Mouse (Mus musculus) hindbrain, embryonic 11.5 days (tissue): ENCODE measurements at regions not wholly inside any gene's neighbourhood (a gene's known extent, or its start where the extent isn't known, plus 50 kb on each side); places are given as distances from the start of the nearest gene placed in this dataset.
A peak's percentile ranks its signal among the peaks of the same experiment; 100 is the strongest.

Experiments used
- ATAC-seq: fragments of 200-750 bp; cut with Nextera tagmentation; 2 replicates; pipeline ENCODE4 v1.8.0; 2017; ENCODE audit warnings: mild to moderate bottlenecking, moderate TSS enrichment, moderate library complexity; ENCODE audit not compliant: low FRiP score
- DNase-seq: peaks from one replicate; pipeline ENCODE4 v3.0.0-alpha.2; 2015; ENCODE audit warnings: low spot score
- H3K27ac ChIP-seq: fragments of 300-500 bp; sonication (generic); 2 replicates; pipeline ENCODE4 v1.5.1; 2014; ENCODE audit warnings: mild to moderate bottlenecking, low read depth, low read length
- H3K27me3 ChIP-seq: fragments of 300-500 bp; sonication (generic); 2 replicates; pipeline ENCODE4 v1.6.1; 2014; ENCODE audit warnings: mild to moderate bottlenecking, low read length, moderate library complexity, mixed read lengths; ENCODE audit not compliant: control insufficient read depth, insufficient read depth
- H3K36me3 ChIP-seq: fragments of 300-500 bp; sonication (generic); 2 replicates; pipeline ENCODE4 v1.6.1; 2014; ENCODE audit warnings: mild to moderate bottlenecking, low read length, moderate library complexity, mixed read lengths; ENCODE audit not compliant: control insufficient read depth, insufficient read depth
- H3K4me1 ChIP-seq: fragments of 300-500 bp; sonication (generic); replicated peaks from 2 replicates; pipeline ENCODE4 v1.6.1; 2014; ENCODE audit warnings: low read length, mixed read lengths; ENCODE audit not compliant: control insufficient read depth, insufficient read depth
- H3K4me2 ChIP-seq: fragments of 300-500 bp; sonication (generic); replicated peaks from 2 replicates; pipeline ENCODE4 v1.6.1; 2014; ENCODE audit warnings: mild to moderate bottlenecking, low read depth, low read length
- H3K4me3 ChIP-seq: fragments of 300-500 bp; sonication (generic); 2 replicates; pipeline ENCODE4 v1.5.1; 2014; ENCODE audit warnings: low read depth, low read length
- H3K9ac ChIP-seq: fragments of 300-500 bp; sonication (generic); 2 replicates; pipeline ENCODE4 v1.6.1; 2014; ENCODE audit warnings: low read depth, low read length
- H3K9me3 ChIP-seq: fragments of 300-500 bp; sonication (generic); 2 replicates; pipeline ENCODE4 v1.6.1; 2016; ENCODE audit warnings: low read length; ENCODE audit not compliant: control insufficient read depth
- WGBS: fragments of 180-500 bp; shearing (Covaris S2); extraction: QIAGEN DNeasy Blood & Tissue Kit; methylation state at CpG from one replicate; pipeline ENCODE4 v1.1.7; 2014; 5-methylcytosine and 5-hydroxymethylcytosine counted together

DNA sequence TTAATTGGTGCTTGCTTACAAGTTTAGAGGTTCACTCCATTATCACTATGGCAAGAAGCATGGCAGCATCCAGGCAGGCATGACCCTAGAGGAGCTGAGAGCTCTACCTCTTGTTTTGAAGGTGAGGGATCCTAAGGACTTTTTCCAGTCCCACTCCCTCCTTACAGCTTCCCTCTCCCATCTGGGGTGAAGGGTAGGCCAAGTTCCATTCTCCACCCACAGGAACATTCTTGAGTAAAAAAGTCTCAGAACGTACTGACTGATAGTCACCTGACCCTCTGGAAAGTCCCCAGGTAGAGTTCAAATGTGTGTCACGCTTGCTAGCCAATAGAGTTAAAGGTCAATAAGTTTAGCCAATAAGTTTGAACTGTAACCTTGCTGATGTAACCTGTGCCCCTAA lies 355.9 kb upstream of the Castor2 start:
- Histone ChIP-seq H3K4me2 (no peak overlapping the region), H3K9ac (no peak overlapping the region), H3K4me1 (no peaks in the 10 kb centered on the region), H3K36me3 (no peaks in the 10 kb centered on the region), H3K27me3 (no peaks in the 10 kb centered on the region), H3K4me3 (no peak overlapping the region), H3K27ac (no peak overlapping the region), H3K9me3 (no peaks in the 10 kb centered on the region)
- 72% methylated on average over 2 of the region's 2 CpGs for WGBS
- ATAC-seq: no peak
- DNase-seq: no peak

DNA sequence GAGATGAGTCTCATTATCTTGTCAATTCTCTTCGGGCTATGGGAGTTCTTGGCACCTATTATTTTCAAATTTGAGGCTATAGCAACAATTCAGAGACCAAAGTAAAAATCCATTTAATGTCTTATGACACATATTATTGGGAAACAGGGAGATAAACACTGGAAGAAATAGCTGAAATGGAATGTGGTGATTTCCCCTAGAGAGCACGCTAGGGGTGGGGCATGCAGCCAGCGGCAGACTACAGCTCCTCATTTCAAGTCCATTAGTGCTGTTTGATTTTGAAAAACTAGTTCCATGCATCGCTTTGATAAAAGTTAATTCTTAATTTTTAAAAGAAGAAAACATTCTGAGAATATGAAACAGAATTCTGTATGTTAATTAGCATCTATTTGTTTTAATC lies 367.6 kb upstream of the Castor2 start:
- no peaks in the 10 kb centered on the region for H3K27me3 ChIP-seq
- no peaks in the 10 kb centered on the region for H3K4me1 ChIP-seq
- ATAC-seq (no peak), DNase-seq (no peak)
- WGBS: 89% methylated on average over 4 of the region's 4 CpGs
- H3K9me3 ChIP-seq: no peaks in the 10 kb centered on the region
- H3K4me2 ChIP-seq: no peak overlapping the region
- H3K4me3 ChIP-seq: no peak overlapping the region
- no peak overlapping the region for H3K27ac ChIP-seq
- no peak overlapping the region for H3K9ac ChIP-seq
- H3K36me3 ChIP-seq: no peaks in the 10 kb centered on the region

DNA sequence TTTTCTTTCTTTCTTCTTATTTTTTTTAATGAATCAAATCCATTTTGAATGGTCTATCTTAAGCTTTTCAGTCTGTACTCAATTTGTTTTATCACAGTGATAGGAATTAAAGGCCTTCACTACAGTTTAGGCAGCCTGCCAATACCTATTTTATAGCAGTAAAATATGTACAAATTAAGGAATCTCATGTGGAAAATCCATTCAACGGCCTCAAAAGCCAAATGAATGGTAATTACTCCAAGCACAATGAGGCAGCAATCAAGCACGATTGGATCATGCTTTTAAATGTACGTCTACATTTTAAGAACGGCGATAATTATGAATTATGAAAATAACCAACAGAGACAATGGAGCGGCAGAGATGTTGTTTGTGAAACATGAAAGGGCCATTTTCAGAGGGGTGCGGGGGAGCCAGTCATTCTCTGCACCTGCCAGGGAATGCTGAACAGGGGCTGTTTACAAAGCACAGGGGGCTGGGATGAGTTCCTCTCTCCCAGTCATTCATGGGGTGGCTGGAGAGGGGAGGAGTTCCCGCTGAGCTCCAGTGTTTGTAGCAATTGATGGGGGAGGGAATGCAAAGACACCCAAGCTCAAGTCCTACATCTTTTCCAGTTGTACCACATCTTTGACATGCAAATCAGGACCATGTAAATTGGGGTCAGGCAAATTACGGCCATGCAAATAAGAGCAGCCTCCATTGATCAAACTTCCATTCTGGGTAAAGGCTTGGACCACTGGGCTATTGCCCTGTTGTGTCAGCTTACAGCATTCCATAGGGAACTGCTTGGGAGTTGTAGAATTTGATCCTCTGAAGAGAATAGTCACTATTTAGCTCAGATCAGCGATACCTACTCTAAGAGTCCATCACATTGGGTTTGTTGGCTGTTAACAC lies 381.1 kb upstream of the Castor2 start:
- Histone ChIP-seq H3K9ac (no peak overlapping the region), H3K4me2 (no peak overlapping the region), H3K27ac (no peak overlapping the region), H3K4me1 (no peaks in the 10 kb centered on the region), H3K4me3 (no peak overlapping the region), H3K36me3 (no peaks in the 10 kb centered on the region), H3K9me3 (no peaks in the 10 kb centered on the region), H3K27me3 (no peaks in the 10 kb centered on the region)
- DNase-seq: peak; percentile 24
- 42% methylated on average over 10 of the region's 10 CpGs for WGBS
- peak; percentile 75 for ATAC-seq

DNA sequence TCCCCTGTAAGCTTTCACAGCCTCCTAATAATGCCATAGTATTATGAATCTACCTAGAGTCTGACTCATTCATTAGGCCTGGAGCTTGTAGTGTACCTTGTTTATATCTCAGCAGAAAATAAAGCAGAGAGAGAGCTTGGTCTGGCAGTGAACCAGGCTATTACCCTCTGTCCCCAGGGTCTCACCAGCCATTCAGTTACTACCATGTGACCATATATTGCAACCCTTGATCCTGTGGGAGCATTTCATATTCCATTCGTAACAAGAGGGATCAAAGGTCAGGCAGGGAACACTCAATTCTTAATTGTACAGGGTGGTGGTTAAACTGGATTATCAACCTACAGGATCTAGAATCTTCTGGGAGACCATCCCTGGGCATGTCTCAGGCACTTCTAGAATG lies 383.7 kb upstream of the Castor2 start:
- no peaks in the 10 kb centered on the region for H3K9me3 ChIP-seq
- WGBS: 82% methylated on average over 1 of the region's 1 CpGs
- no peaks in the 10 kb centered on the region for H3K36me3 ChIP-seq
- no peak overlapping the region for H3K27ac ChIP-seq
- no peaks in the 10 kb centered on the region for H3K4me1 ChIP-seq
- no peaks in the 10 kb centered on the region for H3K27me3 ChIP-seq
- no peak overlapping the region for H3K9ac ChIP-seq
- no peak overlapping the region for H3K4me2 ChIP-seq
- DNase-seq (no peak), ATAC-seq (no peak)
- H3K4me3 ChIP-seq: no peak overlapping the region

DNA sequence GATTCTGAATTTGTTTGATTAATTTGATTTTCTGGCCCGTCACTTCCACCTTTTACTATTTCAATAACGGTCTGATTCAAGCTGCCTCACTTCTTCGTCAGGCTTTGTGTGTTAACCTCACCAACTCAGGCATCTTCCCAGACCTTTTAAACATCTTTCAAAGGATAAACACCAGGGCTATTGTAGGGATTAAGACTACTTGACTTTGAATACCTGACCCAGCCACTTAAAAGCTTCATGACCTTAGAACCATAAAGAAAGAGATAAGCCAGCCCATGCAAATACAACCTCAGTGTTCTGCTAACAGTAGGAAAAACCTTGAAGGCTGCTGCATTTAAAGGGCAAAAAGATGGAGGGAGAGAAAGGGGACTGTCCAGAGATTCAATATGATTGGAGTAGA lies 386.9 kb upstream of the Castor2 start:
- H3K4me2 ChIP-seq: no peak overlapping the region
- no peaks in the 10 kb centered on the region for H3K36me3 ChIP-seq
- ATAC-seq (no peak), DNase-seq (no peak)
- H3K9me3 ChIP-seq: no peaks in the 10 kb centered on the region
- H3K4me1 ChIP-seq: no peaks in the 10 kb centered on the region
- no peak overlapping the region for H3K9ac ChIP-seq
- 65% methylated on average over 3 of the region's 3 CpGs for WGBS
- no peak overlapping the region for H3K4me3 ChIP-seq
- no peak overlapping the region for H3K27ac ChIP-seq
- H3K27me3 ChIP-seq: no peaks in the 10 kb centered on the region

DNA sequence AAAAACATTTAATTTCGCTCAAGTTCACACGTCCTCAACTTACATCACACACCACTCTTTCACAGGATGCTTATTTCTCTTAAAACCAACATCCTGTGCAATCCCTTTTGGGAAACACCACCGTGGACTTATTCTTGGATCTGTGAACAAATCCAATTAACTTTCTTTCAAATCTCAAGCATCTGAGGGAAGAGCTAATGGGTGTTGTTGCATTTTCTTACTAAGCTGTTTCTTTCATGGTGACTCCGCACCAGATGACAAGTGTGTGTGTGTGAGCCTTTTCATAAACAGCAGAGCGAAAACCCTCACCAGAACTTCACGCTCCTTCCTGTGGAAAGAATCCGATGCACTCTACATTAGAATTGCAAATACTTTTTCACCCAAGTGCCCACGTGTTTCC lies 390.6 kb upstream of the Castor2 start:
- Histone ChIP-seq H3K9ac (no peak overlapping the region), H3K4me3 (no peak overlapping the region), H3K27me3 (no peaks in the 10 kb centered on the region), H3K36me3 (no peaks in the 10 kb centered on the region), H3K9me3 (no peaks in the 10 kb centered on the region), H3K27ac (no peak overlapping the region), H3K4me1 (no peaks in the 10 kb centered on the region), H3K4me2 (no peak overlapping the region)
- whole genome bisulfite sequencing: 70% methylated on average over 8 of the region's 8 CpGs
- DNase-seq: no peak
- ATAC-seq: no peak

DNA sequence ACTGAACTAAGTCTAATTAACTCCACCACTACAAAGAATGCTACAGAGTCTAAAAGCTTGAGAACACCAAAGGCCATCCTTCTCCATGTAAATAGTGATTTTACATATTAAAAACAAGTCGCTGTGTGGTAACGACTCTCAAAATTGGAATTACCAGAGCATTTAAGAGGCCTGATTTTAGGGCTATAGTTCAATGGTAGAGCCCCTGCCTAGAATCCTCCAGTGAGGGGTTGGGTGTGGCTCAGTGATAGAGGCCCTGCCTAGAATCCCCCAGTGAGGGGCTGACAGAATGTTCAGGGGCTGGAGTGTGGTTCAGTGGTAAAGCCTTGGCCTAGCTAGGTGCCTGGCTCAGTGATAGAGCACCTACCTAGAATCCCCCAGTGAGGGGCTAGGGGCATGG lies 413.3 kb upstream of the Castor2 start:
- DNase-seq (no peak), ATAC-seq (no peak)
- 92% methylated on average over 2 of the region's 2 CpGs for WGBS
- Histone ChIP-seq H3K27ac (no peak overlapping the region), H3K27me3 (no peaks in the 10 kb centered on the region), H3K4me1 (no peaks in the 10 kb centered on the region), H3K4me2 (no peak overlapping the region), H3K9ac (no peak overlapping the region), H3K9me3 (no peaks in the 10 kb centered on the region), H3K36me3 (no peaks in the 10 kb centered on the region), H3K4me3 (no peak overlapping the region)

DNA sequence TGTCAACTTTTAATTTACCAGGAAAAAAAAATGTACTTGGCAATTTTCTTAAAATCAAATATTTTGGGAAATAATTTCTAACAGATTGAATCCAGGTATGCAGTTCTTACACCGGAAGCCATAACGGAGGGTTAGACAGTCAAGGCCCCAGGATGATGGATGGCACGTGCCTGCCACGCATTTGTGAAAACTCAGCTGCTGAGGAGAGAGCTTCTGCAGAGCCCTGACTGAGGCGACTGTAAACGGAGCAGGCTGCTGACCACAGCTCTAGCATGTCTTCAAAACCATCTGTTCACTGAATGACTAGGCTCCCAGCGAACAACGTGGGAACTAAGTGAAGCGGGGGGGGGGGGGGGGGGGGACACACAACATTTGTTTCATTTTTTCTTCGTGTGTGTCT lies 416.5 kb upstream of the Castor2 start:
- H3K4me2 ChIP-seq: no peak overlapping the region
- H3K9me3 ChIP-seq: no peaks in the 10 kb centered on the region
- no peak for ATAC-seq
- no peak overlapping the region for H3K27ac ChIP-seq
- H3K4me3 ChIP-seq: no peak overlapping the region
- no peak overlapping the region for H3K9ac ChIP-seq
- DNase-seq: peak; percentile 22
- no peaks in the 10 kb centered on the region for H3K36me3 ChIP-seq
- H3K4me1 ChIP-seq: no peaks in the 10 kb centered on the region
- no peaks in the 10 kb centered on the region for H3K27me3 ChIP-seq
- WGBS: 51% methylated on average over 10 of the region's 10 CpGs

DNA sequence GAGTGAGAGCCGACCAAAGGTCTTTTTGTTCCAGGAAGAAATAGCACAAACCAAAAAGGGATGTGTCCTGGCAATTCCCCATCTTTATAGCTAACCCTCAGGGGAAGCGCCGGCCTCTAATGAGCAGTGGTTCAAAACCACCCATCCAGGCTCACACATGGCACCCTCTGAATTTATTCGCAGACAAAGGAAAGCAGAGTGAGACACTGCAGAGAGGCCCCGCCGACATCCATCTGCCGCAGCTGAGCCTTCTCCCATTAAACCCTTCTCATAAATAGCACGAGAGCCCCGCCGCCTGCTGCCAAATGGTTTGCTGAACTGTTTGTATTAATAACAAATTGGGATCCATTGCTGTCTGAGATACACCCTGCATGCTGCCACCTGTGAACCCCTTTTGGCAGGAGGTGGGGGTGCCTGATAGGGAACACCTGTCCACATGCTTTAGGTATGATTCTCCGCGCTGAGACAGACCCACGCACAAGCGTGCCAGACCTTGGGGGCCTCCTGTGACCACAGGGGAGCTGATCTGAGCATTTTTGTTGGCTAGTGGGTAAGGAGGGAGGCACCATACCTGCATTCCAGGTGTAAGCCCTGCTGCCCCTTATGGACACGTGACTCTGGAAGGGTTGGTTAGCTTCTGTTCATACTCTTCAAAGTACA lies 422.6 kb upstream of the Castor2 start:
- ATAC-seq (no peak), DNase-seq (peak; percentile 42)
- Histone ChIP-seq H3K9me3 (no peaks in the 10 kb centered on the region), H3K27me3 (no peaks in the 10 kb centered on the region), H3K4me3 (no peak overlapping the region), H3K4me2 (no peak overlapping the region), H3K27ac (0 out of 2 replicates have a peak overlapping the region, but pooled peaks have one; percentile 30), H3K9ac (no peak overlapping the region), H3K36me3 (no peaks in the 10 kb centered on the region), H3K4me1 (no peaks in the 10 kb centered on the region)
- 80% methylated on average over 15 of the region's 15 CpGs for WGBS
